Mouse (Mus musculus): Measurements from ENCODE around the gene Dnmt1.

Dnmt1 gene

GRCm38 (mm10) chr9:20943911-20944310 is 15.8 kb downstream of the Dnmt1 start:
- no peak for ATAC-seq (ENCODE audit: low TSS enrichment)

DNA sequence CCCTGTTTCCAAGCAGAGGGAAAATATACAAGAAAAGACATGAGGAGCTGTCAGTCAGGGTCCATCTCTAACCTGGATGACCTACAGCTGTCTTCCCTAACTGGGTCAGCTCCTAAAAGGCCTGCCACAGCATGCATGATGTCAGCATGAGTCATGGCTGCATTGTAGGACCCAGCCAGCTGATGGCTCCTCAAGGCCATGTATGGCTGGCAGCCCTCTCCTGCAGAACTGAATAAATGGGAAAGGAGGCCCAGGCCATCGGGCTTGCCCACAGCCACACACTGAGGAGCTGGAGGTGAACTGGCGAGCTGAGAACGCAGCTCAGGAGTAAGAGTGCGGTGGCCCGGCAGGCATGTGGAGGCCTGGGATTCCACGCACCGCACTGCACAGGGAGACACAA is 16.3 kb downstream of the Dnmt1 start:
- no peak for ATAC-seq (ENCODE audit: low TSS enrichment)

- ATAC-seq (ENCODE audit: low TSS enrichment) = no peak
Measured at GRCm38 (mm10) chr9:20923258-20923657, 36.4 kb downstream of the Dnmt1 start.

- ATAC-seq (ENCODE audit: low TSS enrichment) = no peak; the same call in 1 of the 2 replicates
Measured at GRCm38 (mm10) chr9:20916160-20916559, 43.5 kb downstream of the Dnmt1 start.

GRCm38 (mm10) chr9:20909948-20910347 is 49.7 kb downstream of the Dnmt1 start:
- peak; percentile 74 for ATAC-seq (ENCODE audit: low TSS enrichment)

- ATAC-seq (ENCODE audit: low TSS enrichment) = no peak
Measured at GRCm38 (mm10) chr9:20902174-20902491, 57.6 kb downstream of the Dnmt1 start.

GRCm38 (mm10) chr9:20901466-20902173 is 58.1 kb downstream of the Dnmt1 start:
- peak; percentile 45 for ATAC-seq (ENCODE audit: low TSS enrichment)

DNA sequence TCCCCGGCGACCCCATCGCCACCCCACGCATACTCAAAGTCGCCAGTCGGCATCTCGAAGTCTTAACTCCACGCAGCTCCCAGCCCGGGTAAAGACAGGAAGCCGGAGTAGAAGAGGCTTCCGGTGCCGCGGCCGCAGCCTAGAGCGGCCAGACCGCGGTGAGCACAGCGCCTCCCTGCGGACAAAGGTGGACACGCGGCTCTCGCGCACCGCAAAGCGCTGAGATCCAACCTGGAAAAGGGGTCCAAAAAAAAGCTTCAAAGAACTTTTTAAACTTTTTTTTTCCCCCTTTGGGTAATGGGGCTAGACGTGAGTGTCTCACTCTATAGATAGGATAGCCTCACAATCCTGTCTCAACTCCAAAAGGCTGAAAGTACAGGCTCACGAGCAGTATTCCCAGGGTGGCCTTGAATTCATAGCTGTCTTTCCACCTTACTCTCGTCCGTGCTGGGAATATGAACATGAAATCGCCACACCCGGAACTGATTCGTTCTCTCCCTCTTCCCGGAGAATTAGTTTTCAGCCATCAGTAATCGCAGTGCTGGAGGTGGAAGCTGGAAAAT is 61.1 kb downstream of the Dnmt1 start, which contains the start of gene Eif3g:
TSS of gene Eif3g (minus strand) at position 113 of the 563 bp plus-strand sequence.
- peak; percentile 76 for ATAC-seq (ENCODE audit: low TSS enrichment)

- ATAC-seq (ENCODE audit: low TSS enrichment) = peak; percentile 32
Measured at GRCm38 (mm10) chr9:20897736-20898510, 61.8 kb downstream of the Dnmt1 start.

GRCm38 (mm10) chr9:20895382-20895781 is 64.3 kb downstream of the Dnmt1 start:
- no peak for ATAC-seq (ENCODE audit: low TSS enrichment)

DNA sequence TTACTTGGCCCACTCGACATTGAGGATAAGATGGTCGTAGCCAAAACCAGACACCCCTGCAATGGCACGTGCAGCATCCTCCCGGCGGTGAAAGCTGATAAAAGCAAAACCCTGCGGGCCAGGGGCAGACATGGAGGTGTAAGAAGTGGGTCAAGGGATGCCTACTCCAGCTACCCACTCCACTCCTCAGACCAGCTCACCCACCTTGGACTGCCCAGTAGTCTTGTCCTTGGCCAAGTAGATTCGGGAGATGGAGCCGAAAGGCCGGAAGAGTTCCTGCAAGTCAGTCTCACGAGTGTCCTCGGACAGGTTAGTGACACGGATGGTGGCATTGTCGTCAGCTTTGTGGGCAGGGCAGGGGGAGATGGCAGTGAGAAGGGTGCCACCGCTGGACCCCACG is 65.1 kb downstream of the Dnmt1 start:
- ATAC-seq (ENCODE audit: low TSS enrichment) = no peak

GRCm38 (mm10) chr9:20893590-20894343 is 65.9 kb downstream of the Dnmt1 start:
- no peak for ATAC-seq (ENCODE audit: low TSS enrichment)

DNA sequence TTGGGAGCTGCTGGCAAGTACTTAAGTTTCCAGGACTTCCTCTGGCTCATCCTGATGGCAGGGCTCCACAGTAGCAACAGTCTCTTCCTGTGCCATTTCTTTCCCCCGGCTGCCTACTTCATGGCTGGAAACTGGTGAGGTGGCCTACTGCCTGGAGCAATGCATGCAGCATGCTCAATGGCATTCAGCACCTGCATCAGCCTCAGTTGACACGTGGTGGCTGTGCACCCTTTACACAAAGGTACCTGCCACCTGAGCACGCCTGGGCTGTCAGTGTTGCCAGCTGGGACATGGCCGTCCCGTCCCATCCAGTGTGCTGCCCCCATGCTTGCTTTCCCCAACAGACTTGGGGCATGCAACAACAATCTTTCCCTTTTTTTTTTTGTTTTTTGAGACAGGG is 66.6 kb downstream of the Dnmt1 start:
- ATAC-seq (ENCODE audit: low TSS enrichment) = no peak

- no peak for ATAC-seq (ENCODE audit: low TSS enrichment)
Measured at GRCm38 (mm10) chr9:20892104-20892653, 67.5 kb downstream of the Dnmt1 start.

GRCm38 (mm10) chr9:20891339-20892103 is 68.2 kb downstream of the Dnmt1 start:
- ATAC-seq (ENCODE audit: low TSS enrichment) = no peak

GRCm38 (mm10) chr9:20890411-20890810 is 69.3 kb downstream of the Dnmt1 start:
- ATAC-seq (ENCODE audit: low TSS enrichment) = no peak

GRCm38 (mm10) chr9:20889185-20890141 is 70.2 kb downstream of the Dnmt1 start:
- no peak for ATAC-seq (ENCODE audit: low TSS enrichment)

DNA sequence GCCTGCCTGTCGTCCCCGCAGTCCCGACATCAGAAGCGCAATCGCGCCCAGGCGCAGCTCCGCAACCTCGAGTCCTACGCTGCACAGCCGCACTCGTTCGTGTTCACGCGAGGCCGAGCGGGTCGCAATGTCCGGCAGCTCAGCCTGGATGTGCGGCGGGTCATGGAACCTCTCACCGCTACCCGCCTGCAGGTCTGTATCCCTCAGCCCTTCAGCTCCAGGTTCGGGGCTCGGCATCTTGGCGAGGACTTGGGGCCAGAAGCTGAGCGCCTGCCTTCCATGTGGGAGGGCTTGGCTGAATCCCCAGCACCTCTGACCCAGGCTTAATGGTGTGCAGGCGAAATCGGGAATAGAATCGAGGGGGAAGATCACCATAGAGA is 71.3 kb downstream of the Dnmt1 start:
- no peak for ATAC-seq (ENCODE audit: low TSS enrichment)

GRCm38 (mm10) chr9:20887704-20888385 is 71.8 kb downstream of the Dnmt1 start, which contains the start of gene Ppan:
Gene Ppan (plus strand): TSS chr9:20888175.
- peak; percentile 98 for ATAC-seq (ENCODE audit: low TSS enrichment)
